Mouse (Mus musculus) liver, embryonic 13.5 days (tissue): ENCODE data around the gene Hcfc1r1. TPM values are rescaled to one million over a fixed set of nuclear protein-coding genes. Genes with fewer than 3 reads are reported as not detected.
A peak's percentile ranks its signal among the peaks of the same experiment; 100 is the strongest.

Source experiments
- ATAC-seq: fragments of 200-750 bp; cut with Nextera tagmentation; 2 replicates; pipeline ENCODE4 v1.8.0; 2017; ENCODE audit warnings: low read depth, mild to moderate bottlenecking, moderate number of reproducible peaks, moderate library complexity
- DNase-seq: peaks from one replicate; pipeline ENCODE4 v3.0.0; 2022
- H3K27ac ChIP-seq: fragments of 300-500 bp; sonication (generic); 2 replicates; pipeline ENCODE4 v1.5.1; 2015; ENCODE audit warnings: moderate library complexity, mild to moderate bottlenecking, inconsistent platforms
- H3K27me3 ChIP-seq: fragments of 300-500 bp; sonication (generic); 2 replicates; pipeline ENCODE4 v1.6.1; 2015; ENCODE audit warnings: mild to moderate bottlenecking, inconsistent platforms
- H3K36me3 ChIP-seq: fragments of 300-500 bp; sonication (generic); 2 replicates; pipeline ENCODE4 v1.6.1; 2015; ENCODE audit warnings: mild to moderate bottlenecking, inconsistent platforms
- H3K4me1 ChIP-seq: fragments of 300-500 bp; sonication (generic); replicated peaks from 2 replicates; pipeline ENCODE4 v1.6.1; 2015; ENCODE audit warnings: inconsistent platforms
- H3K4me2 ChIP-seq: fragments of 300-500 bp; sonication (generic); 2 replicates; pipeline ENCODE4 v1.6.1; 2015; ENCODE audit warnings: inconsistent platforms, mild to moderate bottlenecking, moderate library complexity
- H3K4me3 ChIP-seq: fragments of 300-500 bp; sonication (generic); replicated peaks from 2 replicates; pipeline ENCODE4 v1.5.1; 2015; ENCODE audit warnings: mild to moderate bottlenecking, inconsistent platforms
- H3K9ac ChIP-seq: fragments of 300-500 bp; sonication (generic); 2 replicates; pipeline ENCODE4 v1.6.1; 2015; ENCODE audit warnings: mild to moderate bottlenecking, inconsistent platforms
- H3K9me3 ChIP-seq: fragments of 300-500 bp; sonication (generic); replicated peaks from 2 replicates; pipeline ENCODE4 v1.6.1; 2016; ENCODE audit warnings: inconsistent platforms
- WGBS: fragments of 180-500 bp; shearing (Covaris S2); methylation state at CpG from one replicate; pipeline ENCODE4 v1.1.7; 2015; ENCODE audit not compliant: insufficient replicate concordance; 5-methylcytosine and 5-hydroxymethylcytosine counted together
- polyA plus RNA-seq: library from polyadenylated mRNA; unstranded; fragments of >200 nt; fragmentation: Nextera tagmentation; extraction: Ambion mirVana; gene quantifications from 2 replicates; pipeline ENCODE4 v1.2.1, GENCODE M21; 2015

Gene Hcfc1r1
- polyA plus RNA-seq, 1 experiment from 2014 or later = 21.9 TPM

DNA sequence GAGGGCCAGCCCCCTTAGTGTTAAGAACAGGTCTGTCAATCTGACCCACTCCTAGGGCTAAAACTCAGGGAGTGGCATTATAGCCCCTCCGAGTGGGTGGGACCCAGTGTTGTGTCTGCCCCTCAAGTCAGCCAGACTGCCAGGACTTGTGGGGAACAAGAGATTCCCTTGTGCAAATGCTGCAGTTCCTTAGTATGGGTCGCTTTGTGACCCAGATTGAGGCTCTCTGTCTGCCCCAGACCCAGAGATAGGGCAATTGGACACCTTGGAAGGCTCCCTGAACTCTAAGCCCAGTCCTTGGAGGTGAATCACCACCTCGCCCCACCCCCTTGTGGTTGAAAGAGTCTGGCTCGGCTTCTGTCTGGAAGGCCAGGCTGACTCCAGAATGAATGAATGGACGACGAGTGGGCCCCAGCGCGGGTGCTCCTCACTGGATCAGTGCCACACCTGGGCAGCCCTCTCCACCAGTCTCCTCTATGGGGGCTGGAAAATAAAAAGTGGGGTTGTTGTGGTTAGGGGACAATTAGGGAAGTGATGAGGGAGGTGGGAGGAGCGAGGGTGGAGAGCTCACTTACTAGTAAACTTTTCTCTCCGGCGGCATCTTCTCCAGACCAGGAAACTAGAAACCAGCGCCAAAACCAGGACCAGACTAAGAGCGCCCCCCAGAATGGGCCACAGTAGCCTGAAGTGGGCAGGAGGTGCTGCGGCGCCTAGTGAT lies 2.3 kb downstream of the Hcfc1r1 start:
- Histone ChIP-seq H3K36me3 (no peaks in the 10 kb centered on the region), H3K9me3 (no peaks in the 10 kb centered on the region), H3K4me1 (peaks cover 58% of the 10 kb centered on the region), H3K27ac (no peak overlapping the region), H3K4me2 (peak overlapping the region; percentile 89), H3K4me3 (peak overlapping the region; percentile 63), H3K27me3 (peaks cover 64% of the 10 kb centered on the region), H3K9ac (peak overlapping the region; percentile 67; the same call in 1 of the 2 replicates)
- DNase-seq = no peak
- no peak for ATAC-seq
- 10% methylated on average over 15 of the region's 15 CpGs for WGBS

DNA sequence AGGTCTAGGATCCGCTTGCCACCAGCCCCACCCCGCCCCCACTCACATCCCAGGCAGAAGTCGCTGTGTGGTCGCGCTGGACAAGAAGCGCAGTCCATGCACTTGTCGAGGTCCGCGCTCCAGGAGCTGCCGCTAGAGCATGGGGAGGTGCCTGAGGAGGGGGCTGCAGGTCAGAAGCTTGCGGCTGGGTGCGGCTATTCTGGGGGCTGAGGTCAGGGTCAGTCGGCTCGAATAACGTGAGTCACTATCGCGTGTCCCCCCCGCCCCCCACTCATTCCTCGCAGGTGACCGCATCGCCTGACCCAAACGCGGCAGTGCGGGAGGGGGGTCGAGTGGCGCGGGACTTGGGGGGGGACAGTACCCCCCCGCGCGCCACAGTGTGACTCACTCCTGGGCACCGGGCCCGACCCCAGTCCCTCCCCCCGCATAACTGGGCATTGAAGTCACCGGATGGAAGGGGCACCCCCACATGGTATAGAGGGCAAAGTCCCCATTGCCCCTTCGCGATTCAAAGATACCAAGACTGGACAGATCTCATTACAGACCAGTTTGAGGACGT lies 3.2 kb downstream of the Hcfc1r1 start:
- WGBS = 2% methylated on average over 37 of the region's 37 CpGs
- no peaks in the 10 kb centered on the region for H3K9me3 ChIP-seq
- DNase-seq (no peak), ATAC-seq (no peak)
- H3K4me3 ChIP-seq = peak overlapping the region; percentile 63
- peaks cover 72% of the 10 kb centered on the region for H3K27me3 ChIP-seq
- H3K4me2 ChIP-seq = peak overlapping the region; percentile 89
- no peak overlapping the region for H3K27ac ChIP-seq
- H3K9ac ChIP-seq = peak overlapping the region; percentile 67
- no peaks in the 10 kb centered on the region for H3K36me3 ChIP-seq
- H3K4me1 ChIP-seq = peaks cover 58% of the 10 kb centered on the region

DNA sequence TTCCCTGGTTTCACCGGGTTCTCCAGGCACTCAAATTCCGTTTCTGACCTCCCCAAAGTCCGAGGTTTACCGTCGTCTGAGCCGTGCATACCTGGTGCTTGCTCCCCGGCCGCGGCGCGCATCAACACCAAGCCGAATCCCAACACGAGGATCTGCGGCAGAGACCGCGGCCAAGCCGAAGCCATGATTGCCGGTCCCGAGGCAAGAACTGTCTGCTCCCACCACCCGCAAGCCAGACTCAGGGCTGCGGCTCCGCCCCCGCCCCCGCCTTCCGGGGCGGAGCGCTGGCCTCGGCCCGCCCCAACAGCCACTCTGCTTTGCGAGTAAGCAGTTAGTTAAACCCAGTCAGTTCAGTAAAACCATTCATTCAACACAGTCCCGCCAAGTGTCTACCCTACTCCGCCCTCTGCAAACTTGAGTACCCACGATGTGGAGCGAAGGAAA lies 3.9 kb downstream of the Hcfc1r1 start, which contains the start of gene Tnfrsf12a:
Gene Tnfrsf12a, minus strand, starts transcription at position 233 of the 444 bp plus-strand sequence.
- DNase-seq = peak; percentile 76
- Histone ChIP-seq H3K27ac (no peak within 1 kb of the TSS), H3K9ac (peak within 1 kb of the TSS; percentile 67), H3K4me2 (peak within 1 kb of the TSS; percentile 89), H3K9me3 (no peaks in the 10 kb centered on the region), H3K36me3 (no peaks in the 10 kb centered on the region), H3K27me3 (peaks cover 79% of the 10 kb centered on the region), H3K4me1 (peaks cover 58% of the 10 kb centered on the region), H3K4me3 (peak within 1 kb of the TSS; percentile 63)
- under 1% methylated on average over 34 of the region's 34 CpGs for WGBS
- peak; percentile 26 for ATAC-seq

DNA sequence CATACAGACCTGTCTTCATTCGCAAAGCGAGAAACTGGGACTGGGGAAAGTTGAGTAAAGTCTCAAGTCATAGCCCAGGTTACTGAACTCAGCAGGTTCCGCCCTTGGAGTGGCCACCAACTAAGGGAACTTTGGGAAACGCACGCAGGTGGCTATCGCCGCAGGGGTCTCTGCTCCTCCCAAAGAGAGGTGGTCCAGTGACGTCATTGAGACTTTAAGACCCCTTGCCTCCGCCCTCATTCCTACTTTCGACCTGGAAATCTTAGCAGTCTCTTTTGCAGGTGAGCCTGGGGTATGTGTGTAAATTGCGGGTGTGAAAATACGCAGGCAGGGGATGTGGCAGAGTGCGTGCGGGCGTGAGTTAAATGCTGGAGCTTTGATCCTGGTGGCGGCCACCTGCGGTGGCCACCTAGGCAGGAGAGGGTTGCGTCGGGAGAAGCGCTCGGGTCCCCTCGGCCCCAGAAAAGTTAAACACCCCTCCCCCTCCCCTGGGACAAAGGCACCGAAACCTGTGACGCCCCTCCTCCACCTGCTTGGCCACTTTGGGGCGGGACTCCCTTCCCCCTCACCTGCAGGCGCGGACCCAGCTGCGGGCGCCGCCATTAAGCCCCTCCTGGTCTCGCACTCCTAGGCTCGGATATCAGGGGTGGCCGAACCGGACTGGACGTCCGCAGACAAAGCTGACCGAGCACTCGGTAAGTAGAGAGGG lies 5.9 kb downstream of the Hcfc1r1 start, which contains the start of gene Cldn6:
Gene Cldn6, plus strand, starts transcription at position 123 of the 709 bp plus-strand sequence.
- no peak for DNase-seq
- Histone ChIP-seq H3K27me3 (peaks cover 99% of the 10 kb centered on the region), H3K9ac (no peak within 1 kb of the TSS)

DNA sequence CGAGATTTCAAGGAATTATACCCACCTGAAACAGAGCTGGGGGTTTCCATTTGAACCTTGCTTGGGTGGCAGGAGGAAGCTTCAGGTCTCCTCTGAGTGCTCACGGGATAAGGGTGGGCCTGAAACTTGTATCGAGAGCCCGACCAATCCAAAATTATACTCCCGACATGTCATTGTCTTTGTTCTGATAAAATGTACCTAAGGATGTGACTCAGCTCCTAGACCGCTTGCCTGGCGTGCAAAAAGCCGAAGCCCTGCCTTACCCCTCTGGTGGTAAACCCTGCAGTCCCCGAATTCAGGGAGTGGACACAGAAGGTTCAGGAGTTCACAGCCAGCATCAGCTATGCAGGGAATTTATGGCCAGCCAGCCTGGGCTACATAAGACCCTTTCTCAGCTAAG lies 6.9 kb downstream of the Hcfc1r1 start:
- WGBS = 47% methylated on average over 9 of the region's 9 CpGs
- no peaks in the 10 kb centered on the region for H3K36me3 ChIP-seq
- H3K4me2 ChIP-seq = no peak overlapping the region
- no peak overlapping the region for H3K27ac ChIP-seq
- H3K4me1 ChIP-seq = peaks cover 33% of the 10 kb centered on the region
- peaks cover 99% of the 10 kb centered on the region for H3K27me3 ChIP-seq
- H3K4me3 ChIP-seq = no peak overlapping the region
- ATAC-seq (no peak), DNase-seq (no peak)
- no peaks in the 10 kb centered on the region for H3K9me3 ChIP-seq
- no peak overlapping the region for H3K9ac ChIP-seq

More for the DNA sequence above, 5.9 kb downstream of the Hcfc1r1 start, which contains the start of gene Cldn6:
- Histone ChIP-seq H3K4me2 (peak within 1 kb of the TSS; percentile 40), H3K36me3 (no peaks in the 10 kb centered on the region), H3K9me3 (no peaks in the 10 kb centered on the region), H3K27ac (no peak within 1 kb of the TSS), H3K4me3 (peak within 1 kb of the TSS; percentile 21; the same call in 1 of the 2 replicates), H3K4me1 (peaks cover 43% of the 10 kb centered on the region)
- no peak for ATAC-seq
- WGBS = 7% methylated on average over 38 of the region's 38 CpGs

- Histone ChIP-seq H3K9ac (no peak overlapping the region), H3K27ac (no peak overlapping the region), H3K9me3 (no peaks in the 10 kb centered on the region), H3K36me3 (no peaks in the 10 kb centered on the region), H3K4me1 (peaks cover 25% of the 10 kb centered on the region), H3K4me2 (no peak overlapping the region), H3K27me3 (peaks cover 94% of the 10 kb centered on the region), H3K4me3 (no peak overlapping the region)
- DNase-seq (no peak), ATAC-seq (no peak)
- 49% methylated on average over 10 of the region's 10 CpGs for WGBS
Measured at GRCm38 (mm10) chr17:23681086-23681485, 7.7 kb downstream of the Hcfc1r1 start.

- no peak overlapping the region for H3K4me2 ChIP-seq
- ATAC-seq = no peak
Measured at GRCm38 (mm10) chr17:23682092-23682491, 8.7 kb downstream of the Hcfc1r1 start.

GRCm38 (mm10) chr17:23682530-23682929 lies 9.1 kb downstream of the Hcfc1r1 start:
- Histone ChIP-seq H3K36me3 (no peaks in the 10 kb centered on the region), H3K4me1 (peaks cover 11% of the 10 kb centered on the region), H3K9me3 (no peaks in the 10 kb centered on the region), H3K9ac (no peak overlapping the region), H3K4me2 (no peak overlapping the region), H3K4me3 (no peak overlapping the region), H3K27me3 (peaks cover 80% of the 10 kb centered on the region), H3K27ac (no peak overlapping the region)
- 47% methylated on average over 3 of the region's 3 CpGs for WGBS
- ATAC-seq = no peak
- DNase-seq = no peak

More at GRCm38 (mm10) chr17:23682092-23682491, 8.7 kb downstream of the Hcfc1r1 start:
- Histone ChIP-seq H3K27ac (no peak overlapping the region), H3K9me3 (no peaks in the 10 kb centered on the region), H3K9ac (no peak overlapping the region), H3K36me3 (no peaks in the 10 kb centered on the region), H3K27me3 (peaks cover 84% of the 10 kb centered on the region), H3K4me3 (no peak overlapping the region), H3K4me1 (peaks cover 15% of the 10 kb centered on the region)
- WGBS = 29% methylated on average over 4 of the region's 4 CpGs
- no peak for DNase-seq

DNA sequence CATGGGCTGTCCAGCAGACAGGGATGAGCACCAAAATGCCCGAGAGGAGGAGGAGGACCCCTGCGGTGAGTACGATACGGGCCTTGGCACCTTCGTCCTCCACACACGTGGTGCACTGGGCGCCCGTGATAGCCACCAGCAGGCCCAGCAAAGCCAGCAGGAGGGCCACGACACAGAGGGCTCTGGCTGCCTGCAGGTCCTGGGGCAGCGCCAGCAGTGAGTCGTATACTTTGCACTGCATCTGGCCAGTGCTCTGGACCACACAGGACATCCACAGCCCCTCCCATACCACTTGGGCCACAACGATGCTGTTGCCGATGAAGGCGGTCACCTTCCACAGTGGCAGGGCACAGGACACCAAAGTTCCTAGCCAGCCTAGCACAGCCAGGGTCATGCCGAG lies 9.8 kb downstream of the Hcfc1r1 start:
- peaks cover 5% of the 10 kb centered on the region; the same call in 1 of the 2 replicates for H3K4me1 ChIP-seq
- WGBS = 22% methylated on average over 15 of the region's 15 CpGs
- H3K9me3 ChIP-seq = no peaks in the 10 kb centered on the region
- ATAC-seq (0 out of 2 replicates have a peak, but pooled peaks have one; percentile 20), DNase-seq (no peak)
- no peak overlapping the region for H3K9ac ChIP-seq
- H3K36me3 ChIP-seq = no peaks in the 10 kb centered on the region
- no peak overlapping the region for H3K4me2 ChIP-seq
- peaks cover 73% of the 10 kb centered on the region for H3K27me3 ChIP-seq
- no peak overlapping the region for H3K27ac ChIP-seq
- H3K4me3 ChIP-seq = no peak overlapping the region

DNA sequence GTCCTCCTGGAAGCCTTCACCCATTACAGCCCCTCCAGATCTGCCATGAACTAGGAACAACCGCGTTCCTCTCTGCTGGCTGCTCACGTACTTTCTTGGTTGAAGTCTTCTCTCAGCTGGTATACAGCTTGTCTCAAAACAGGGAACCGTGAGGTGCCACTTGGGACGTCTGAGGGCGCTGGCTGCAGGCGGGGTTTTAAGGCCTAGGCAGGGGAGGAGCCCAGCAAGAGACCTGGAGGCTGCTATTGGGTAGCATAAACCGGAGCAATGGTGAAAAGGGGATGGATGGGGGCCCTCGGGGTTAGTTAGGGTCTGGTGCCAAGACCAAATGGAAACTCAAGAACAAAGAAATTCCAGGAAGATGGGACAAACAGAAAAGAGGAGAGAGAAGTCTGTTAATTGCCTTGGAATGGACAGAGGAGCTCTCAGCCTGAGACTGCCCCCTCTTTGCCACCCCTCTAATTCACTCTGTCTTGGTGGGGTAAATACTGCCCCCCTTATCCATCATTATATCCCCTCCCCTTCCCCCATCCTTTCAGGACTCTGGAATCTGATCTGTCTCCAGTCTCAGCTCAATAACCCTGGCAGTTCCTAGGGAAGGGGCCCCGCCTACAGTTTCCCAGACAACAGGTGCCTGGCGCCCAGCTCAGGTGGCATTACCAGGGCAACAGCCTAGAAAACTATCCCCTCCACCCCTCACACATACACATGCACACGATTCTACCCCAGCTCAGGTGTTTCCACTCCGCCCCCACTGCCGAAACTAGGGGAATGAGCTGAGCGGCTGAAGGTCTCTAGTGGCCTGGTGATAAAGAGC lies 10.7 kb downstream of the Hcfc1r1 start, which contains the start of gene Cldn9:
Gene Cldn9, minus strand, starts transcription at position 171 of the 817 bp plus-strand sequence.
- no peaks in the 10 kb centered on the region for H3K36me3 ChIP-seq
- ATAC-seq = no peak
- WGBS = 24% methylated on average over 15 of the region's 15 CpGs
- H3K9me3 ChIP-seq = no peaks in the 10 kb centered on the region
- H3K4me1 ChIP-seq = peaks cover 5% of the 10 kb centered on the region; the same call in 1 of the 2 replicates
- H3K9ac ChIP-seq = no peak within 1 kb of the TSS
- H3K4me3 ChIP-seq = no peak within 1 kb of the TSS
- no peak within 1 kb of the TSS for H3K27ac ChIP-seq
- H3K27me3 ChIP-seq = peaks cover 65% of the 10 kb centered on the region
- no peak for DNase-seq
- no peak within 1 kb of the TSS for H3K4me2 ChIP-seq
